Mouse (Mus musculus): ENCODE data around the gene Bach2. TPM values are rescaled to one million over a fixed set of nuclear protein-coding genes. Genes with fewer than 3 reads are reported as not detected.

The Bach2 gene
- total RNA-seq, 2 experiments from 2014 or later = 13.7 to 14.0 TPM

GRCm38 (mm10) chr4:32227970-32228557 lies 10.5 kb upstream of the Bach2 start:
- DNase-seq = no peak

DNA sequence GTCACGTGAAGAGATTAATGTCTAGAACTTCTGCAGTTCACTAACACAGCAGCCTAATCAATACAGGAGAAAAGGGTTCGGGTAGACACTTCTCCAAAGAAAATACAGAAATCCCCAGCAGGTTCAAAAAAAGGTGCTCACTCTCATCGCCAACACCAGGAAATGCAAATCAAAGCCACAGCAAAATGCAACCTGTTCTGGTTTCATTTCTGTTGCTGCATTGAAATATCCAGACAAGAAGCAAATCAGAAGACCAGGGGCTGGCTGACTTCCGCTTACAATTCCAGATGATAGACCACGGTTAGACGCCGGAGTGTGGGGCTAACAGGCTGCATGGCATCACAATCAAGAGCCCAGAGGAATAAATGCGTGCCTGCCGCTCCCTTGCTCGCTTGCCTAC lies 9.3 kb upstream of the Bach2 start:
- no peak for DNase-seq

DNA sequence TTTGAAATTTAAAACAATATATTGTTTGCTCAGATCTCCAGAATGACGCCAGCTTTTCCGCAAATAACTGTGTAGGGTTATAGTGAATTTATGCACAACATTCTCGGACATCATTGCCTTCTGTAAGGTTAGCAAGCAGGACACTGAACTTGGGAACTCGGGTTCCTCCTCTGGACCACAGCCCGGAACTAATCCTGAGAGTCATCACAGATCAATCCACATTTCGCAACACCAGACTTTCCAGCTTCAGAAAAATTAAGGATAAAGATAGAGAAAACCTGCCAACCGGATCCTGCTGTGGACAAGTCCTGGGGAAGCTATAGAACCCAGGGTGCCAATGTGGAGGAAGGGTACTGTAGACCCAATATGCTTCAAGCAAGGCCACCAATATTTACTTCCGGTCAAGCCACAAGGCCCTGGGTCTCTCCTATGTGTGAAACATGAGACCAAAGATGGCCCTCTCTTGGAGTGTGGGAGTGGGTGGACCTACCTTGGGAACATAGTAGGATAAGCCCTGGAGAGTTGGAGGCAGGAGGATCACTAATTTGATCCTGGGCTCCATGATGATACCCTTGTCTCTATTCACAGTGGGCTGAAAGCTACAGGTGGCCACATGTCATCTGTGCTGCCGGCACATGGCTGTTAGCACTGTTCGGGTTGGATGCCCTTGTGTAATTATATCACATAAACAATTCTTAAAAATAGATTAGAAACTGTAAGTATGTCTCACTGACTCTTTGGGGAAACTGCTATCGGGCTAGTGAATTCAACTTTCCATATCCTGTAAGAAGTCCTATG lies 7.1 kb upstream of the Bach2 start:
- no peak for DNase-seq

DNA sequence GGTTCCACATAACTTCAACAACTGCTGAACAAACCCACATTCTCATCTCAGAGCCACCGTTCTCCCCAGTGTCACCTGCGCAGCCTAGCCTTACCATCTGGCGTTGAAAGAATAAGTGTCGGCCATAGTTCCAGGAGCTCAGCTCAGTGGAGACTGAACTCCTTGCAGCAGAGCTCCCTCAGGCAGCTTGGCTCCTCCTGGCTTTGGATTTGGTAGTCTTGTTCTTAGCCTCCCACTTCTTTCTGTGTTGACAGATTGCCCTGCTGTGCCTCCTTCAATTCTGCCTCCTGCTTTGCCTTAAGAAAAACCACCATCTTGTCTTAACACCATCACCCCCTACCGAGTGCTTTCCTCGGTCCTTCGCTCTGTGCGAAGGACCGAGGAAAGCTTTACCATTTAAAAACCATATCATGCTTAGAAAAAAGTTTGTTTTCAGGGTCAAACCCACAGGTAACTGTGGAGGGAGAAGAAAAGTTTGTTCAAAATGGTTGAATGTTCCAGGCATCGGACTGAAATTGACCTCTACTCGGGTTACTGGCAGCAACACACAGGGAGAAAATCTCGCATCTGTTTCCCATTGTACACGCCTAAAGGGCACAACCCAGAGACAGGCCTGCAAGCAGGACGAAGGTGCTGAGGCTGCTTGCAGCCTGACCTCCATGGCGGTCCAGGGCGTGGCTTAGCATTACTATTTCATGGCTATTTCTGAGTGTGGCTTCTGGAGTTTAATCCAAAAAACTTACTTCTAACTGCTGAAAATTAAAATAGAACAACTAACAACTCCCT lies 2.5 kb upstream of the Bach2 start:
- DNase-seq = no peak

DNA sequence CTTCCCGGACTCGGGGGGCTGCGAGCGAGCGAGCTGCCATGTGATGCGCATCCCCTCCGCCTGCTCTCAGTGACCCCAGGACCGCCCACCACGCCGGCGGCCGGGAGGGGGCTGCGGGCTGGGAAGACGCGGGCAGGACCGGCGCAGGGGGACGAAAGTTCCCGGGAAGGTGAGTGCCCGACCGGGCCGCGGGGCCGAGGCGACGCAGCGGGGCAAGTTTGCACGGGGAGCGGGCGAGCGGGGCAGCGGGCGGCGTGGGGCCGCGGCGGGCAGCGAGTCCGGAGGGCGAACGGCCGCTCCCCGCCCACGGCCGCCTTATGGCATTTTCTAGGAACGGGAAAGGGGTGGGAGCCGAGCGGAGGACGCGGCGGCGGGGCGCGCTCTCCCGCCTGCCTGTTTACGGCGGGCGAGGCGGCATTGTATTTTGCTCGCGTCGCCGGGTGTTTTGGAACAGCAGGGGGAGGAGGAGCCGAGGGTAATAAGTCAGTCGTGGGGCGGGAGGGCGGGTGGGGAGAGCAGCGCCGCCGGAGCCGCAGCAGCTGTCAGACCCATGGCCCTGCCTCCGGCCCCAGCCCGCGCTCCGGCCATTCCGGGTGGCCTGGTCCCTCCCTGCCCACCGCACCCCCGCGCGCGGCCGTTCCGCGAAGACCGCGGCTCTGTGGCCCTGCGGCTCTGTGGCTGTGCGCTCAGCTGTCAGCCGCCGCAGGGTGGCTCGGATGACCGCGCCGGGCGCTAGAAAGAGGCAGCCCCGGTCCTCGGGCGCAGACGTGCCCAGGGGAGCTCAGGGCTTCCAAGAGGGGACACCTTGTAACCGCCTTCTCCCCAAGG lies 531 bp downstream of the Bach2 start:
- DNase-seq = peak; percentile 69 to 70

- no peak for DNase-seq
Measured at GRCm38 (mm10) chr4:32239749-32240131, 1.1 kb downstream of the Bach2 start.

DNA sequence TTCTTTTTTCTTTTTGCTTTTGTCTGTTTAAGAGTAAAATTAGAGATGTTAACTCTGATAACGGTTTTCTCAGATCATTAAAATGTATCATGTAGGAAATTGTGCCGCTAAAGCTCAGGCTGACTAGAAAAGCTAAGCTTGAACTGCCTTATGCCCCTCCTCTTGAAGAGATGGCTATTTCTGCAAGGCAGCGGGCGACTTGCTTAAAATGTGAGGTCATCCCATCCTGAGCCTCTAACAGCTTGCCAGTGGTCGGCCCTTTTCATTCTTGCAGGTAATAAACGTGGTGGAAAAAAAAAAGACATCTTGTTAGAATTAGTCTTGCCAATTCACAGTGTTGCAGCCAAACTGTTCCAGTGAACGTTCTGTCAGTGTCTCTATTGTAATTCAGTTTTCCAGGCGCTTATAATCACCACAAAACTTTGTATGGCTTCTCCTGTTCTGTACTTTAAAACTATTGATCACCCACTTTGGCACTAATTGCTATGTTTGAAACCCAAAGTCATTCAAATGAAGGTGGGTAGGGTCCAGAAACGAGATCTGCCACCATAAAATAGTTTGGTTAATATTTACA lies 1.9 kb downstream of the Bach2 start:
- no peak for DNase-seq

GRCm38 (mm10) chr4:32241351-32241980 lies 2.9 kb downstream of the Bach2 start:
- no peak for DNase-seq

DNA sequence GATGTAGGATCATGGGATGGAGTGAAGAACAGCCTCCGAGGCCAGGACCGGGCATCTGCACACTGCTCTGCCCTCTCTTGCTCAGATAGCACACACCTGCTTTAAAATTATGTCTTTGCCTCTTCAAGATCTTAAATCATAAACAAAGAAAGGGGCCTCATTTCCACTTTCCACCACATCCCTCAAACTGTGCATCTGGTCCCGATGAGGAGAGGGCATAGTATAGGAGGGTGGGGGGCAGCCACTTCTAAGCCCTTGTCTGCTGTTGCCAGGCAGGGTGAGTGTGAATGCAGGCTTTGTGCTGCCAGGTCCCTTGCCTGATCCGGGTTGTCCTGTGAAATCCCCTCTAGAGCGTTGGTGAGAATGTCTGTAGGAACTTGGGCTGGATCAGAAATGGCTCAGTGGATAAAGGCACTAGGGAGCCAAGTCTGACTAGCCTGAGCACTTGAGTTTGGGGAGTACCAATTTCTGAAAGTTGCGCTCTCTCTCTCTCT lies 3.6 kb downstream of the Bach2 start:
- no peak for DNase-seq

GRCm38 (mm10) chr4:32243458-32243857 lies 4.9 kb downstream of the Bach2 start:
- no peak for DNase-seq

- no peak for DNase-seq
Measured at GRCm38 (mm10) chr4:32244092-32244745, 5.6 kb downstream of the Bach2 start.

- no peak for DNase-seq
Measured at GRCm38 (mm10) chr4:32245586-32245985, 7.0 kb downstream of the Bach2 start.

DNA sequence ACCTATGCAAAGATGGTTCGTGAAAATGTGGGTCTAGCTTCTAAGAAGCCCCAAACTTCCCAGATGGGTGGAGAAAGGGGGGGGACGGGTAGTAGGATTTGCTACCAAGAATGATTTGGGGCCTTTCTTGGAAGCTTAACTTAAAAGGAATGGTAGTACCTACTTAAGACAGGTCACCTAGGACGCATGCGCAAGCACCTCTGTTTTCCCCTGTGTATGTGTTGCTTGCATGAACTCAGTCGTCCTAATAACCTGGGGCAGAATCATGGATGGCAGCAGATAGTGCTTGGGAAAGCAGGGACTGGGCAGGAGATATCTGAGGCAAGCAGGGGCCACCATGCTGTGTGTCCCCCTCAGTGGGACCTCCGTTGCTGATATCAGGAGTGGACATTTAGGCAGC lies 7.4 kb downstream of the Bach2 start:
- DNase-seq = no peak

DNA sequence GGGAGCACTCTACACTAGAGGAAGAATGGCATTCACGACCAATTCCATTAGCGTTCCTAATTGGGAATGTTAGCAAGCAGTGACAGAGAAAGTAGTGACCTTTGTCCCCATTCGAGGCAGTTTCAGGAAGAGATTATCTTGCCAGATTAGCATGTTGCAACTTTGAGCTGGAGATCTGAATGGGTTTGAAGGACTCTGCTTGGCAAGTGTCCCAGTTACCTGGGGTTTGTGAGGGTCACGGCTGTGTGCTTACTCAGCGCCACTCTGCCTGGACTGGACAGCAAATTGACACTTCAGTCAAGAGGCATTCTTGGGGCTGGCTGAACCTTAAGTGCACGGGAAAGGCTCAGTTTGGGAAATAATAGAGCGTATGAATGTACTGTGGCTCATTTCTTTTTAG lies 8.2 kb downstream of the Bach2 start:
- DNase-seq = no peak

- DNase-seq = no peak
Measured at GRCm38 (mm10) chr4:32247463-32248113, 9.0 kb downstream of the Bach2 start.

DNA sequence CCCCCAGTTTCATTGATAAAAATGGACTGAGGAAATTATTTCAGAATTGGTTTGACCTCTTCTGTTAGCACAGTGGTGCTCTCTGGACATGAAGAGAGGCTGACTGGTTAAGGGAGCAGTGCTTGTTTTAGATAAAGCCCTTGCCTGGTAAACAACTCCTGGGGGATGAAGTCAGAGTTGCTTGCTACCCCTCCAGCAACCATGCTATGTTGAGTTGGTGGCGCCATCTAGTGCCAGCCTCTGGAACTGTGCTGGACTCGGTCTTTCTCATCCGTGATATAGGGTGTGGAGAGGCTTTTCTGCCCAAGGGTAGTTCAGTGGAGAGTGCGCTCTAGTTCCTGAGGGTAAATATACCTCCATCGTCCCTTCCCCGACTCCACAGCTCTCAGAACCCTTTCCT lies 9.6 kb downstream of the Bach2 start:
- DNase-seq = peak; percentile 71 to 72

DNA sequence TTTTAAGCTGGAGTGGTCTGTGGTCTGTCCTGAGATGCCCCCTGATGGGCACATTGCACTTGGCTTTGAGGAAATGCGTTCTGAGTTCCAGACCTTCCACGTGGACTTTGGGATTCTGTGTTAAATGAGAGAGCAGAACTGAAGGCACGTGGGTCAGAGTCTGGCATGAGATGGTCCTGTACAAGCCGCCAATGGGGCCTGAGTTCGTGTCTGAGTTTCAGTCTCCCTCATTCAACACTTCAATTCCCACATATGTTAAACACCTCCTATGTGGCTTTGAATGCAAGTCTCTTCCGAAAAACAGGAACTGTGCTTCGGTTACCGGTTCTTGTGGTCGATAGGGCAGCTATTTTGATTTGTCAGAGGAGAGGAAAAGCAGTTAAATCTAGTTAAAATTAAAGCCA lies 10.4 kb downstream of the Bach2 start:
- DNase-seq = no peak

DNA sequence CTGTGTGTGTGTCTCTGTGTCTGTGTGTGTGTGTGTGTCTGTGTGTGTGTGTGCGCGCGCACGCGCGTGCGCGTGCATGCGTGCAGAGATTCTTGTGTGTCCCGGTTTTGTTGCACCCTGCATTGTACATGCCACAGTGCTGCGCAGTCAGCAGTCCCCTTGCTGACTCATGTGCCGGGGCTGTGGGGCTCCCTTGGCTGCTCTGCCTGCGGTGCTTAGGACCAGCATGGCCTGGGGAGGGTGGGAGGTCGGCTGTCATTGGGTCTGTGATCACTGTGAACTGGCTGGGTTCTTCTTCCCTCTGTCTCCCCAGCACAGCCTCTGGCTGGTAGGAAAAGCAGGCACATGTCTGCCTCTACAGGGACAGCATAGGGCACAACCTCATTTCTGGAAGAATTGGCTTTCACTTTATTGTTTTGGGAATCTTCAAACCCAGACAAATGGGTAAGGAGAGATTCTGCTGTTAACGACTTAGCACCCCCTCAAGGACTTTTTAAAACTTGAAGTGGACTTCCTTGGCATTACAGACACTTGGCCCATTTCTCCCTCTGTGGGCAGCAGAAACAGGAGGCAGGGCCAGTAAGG lies 11.2 kb downstream of the Bach2 start:
- DNase-seq = no peak

DNA sequence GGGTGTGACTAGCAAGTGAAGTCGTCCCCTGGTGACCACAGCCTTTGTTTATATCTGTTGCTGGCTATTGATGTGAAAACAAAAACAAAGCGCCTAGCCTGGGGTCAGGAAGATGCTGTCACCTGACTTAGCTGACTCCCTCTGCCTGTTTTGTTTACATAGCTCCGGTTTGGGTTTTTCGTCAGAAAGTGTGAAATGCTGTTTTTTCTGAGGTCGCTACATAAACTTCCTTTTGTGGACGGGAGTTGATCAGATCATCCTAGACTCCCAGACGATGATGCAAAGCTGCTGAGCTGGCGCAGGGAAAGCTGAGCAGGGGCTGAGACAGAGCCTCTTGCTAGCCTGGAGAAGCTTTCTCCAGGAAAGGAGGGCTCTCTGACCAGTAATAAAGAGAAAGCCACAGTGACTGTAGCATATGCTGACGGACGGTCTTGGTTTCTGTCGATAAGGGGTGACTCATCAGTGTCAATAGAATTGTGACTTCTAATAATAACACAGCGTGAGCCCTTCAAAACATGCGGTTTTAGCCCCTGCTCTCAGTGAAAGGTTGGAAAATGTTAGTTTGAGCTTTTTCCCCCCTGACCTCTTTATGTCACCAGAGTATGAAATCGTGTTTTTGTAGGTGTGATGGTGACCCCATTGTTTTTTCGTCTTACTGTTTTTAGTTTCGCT lies 11.9 kb downstream of the Bach2 start:
- no peak for DNase-seq

- peak in 1 of 2 experiments; percentile 31 for DNase-seq
Measured at GRCm38 (mm10) chr4:32251005-32251365, 12.4 kb downstream of the Bach2 start.
